Mouse (Mus musculus) ES-Bruce4 (cell line): Measurements from ENCODE around the gene Tmem80. TPM values are rescaled to one million over a fixed set of nuclear protein-coding genes. Genes with fewer than 3 reads are reported as not detected.
A peak's percentile ranks its signal among the peaks of the same experiment; 100 is the strongest.

Experiments used
- H3K27ac ChIP-seq: 2 replicates; pipeline ENCODE4 v1.5.1; 2012; ENCODE audit warnings: low read length, inconsistent platforms; ENCODE audit not compliant: insufficient read depth
- H3K27me3 ChIP-seq: 2 replicates; pipeline ENCODE4 v1.6.1; 2012; ENCODE audit warnings: mild to moderate bottlenecking, low read length, inconsistent platforms; ENCODE audit not compliant: control insufficient read depth, poor library complexity, insufficient read depth, severe bottlenecking
- H3K36me3 ChIP-seq: 2 replicates; pipeline ENCODE4 v1.6.1; 2012; ENCODE audit warnings: inconsistent platforms, mild to moderate bottlenecking, low read length, moderate library complexity; ENCODE audit not compliant: control insufficient read depth, poor library complexity, insufficient read depth, severe bottlenecking
- H3K4me1 ChIP-seq: one replicate; pipeline ENCODE4 v1.8.1; 2011; ENCODE audit warnings: low read length; ENCODE audit not compliant: control insufficient read depth, insufficient read depth
- H3K4me3 ChIP-seq: 2 replicates; pipeline ENCODE4 v1.5.1; 2011; ENCODE audit warnings: low read depth, mild to moderate bottlenecking, low read length
- H3K9ac ChIP-seq: 2 replicates; pipeline ENCODE4 v1.6.1; 2012; ENCODE audit warnings: low read depth, mild to moderate bottlenecking, inconsistent platforms; ENCODE audit not compliant: poor library complexity, severe bottlenecking
- H3K9me3 ChIP-seq: replicated peaks from 2 replicates; pipeline ENCODE4 v1.6.1; 2012; ENCODE audit warnings: mild to moderate bottlenecking, low read length, inconsistent platforms; ENCODE audit not compliant: control insufficient read depth, poor library complexity, insufficient read depth, severe bottlenecking
- CTCF ChIP-seq: IDR thresholded peaks from one replicate; pipeline ENCODE4 v1.8.1; 2011; ENCODE audit warnings: low read depth, low read length
- EP300 ChIP-seq: IDR thresholded peaks from 2 replicates; pipeline ENCODE4 v1.6.1; 2011; ENCODE audit warnings: low read depth, low read length; ENCODE audit not compliant: insufficient read depth
- POLR2A ChIP-seq: IDR thresholded peaks from one replicate; pipeline ENCODE4 v1.8.1; 2011; ENCODE audit warnings: low read length; ENCODE audit not compliant: insufficient read depth
- polyA plus RNA-seq: library from polyadenylated mRNA; stranded (reverse); fragments of >200 nt; gene quantifications from 2 replicates; pipeline ENCODE4 v1.2.4, GENCODE M21; 2011; ENCODE audit warnings: low read depth; ENCODE audit not compliant: missing spikeins, insufficient read depth, insufficient read length

The Tmem80 gene
- polyA plus RNA-seq, 1 experiment = 7.0 TPM

GRCm38 (mm10) chr7:141330706-141331105, 3.2 kb downstream of the Tmem80 start:
- no peak for TF ChIP-seq EP300
- no peaks in the 10 kb centered on the region for H3K27me3 ChIP-seq
- H3K9ac ChIP-seq = no peak overlapping the region
- H3K27ac ChIP-seq = no peak overlapping the region
- H3K4me3 ChIP-seq = no peak overlapping the region
- 0 out of 2 replicates have a peak, but pooled peaks cover 3% of the 10 kb centered on the region for H3K36me3 ChIP-seq
- peaks cover 7% of the 10 kb centered on the region for H3K4me1 ChIP-seq
- H3K9me3 ChIP-seq = no peaks in the 10 kb centered on the region

GRCm38 (mm10) chr7:141331990-141332389, 4.5 kb downstream of the Tmem80 start:
- no peaks in the 10 kb centered on the region for H3K36me3 ChIP-seq
- no peak for TF ChIP-seq EP300
- TF ChIP-seq POLR2A = no peak
- TF ChIP-seq CTCF = no peak
- H3K4me1 ChIP-seq = no peaks in the 10 kb centered on the region
- H3K9me3 ChIP-seq = no peaks in the 10 kb centered on the region
- H3K9ac ChIP-seq = no peak overlapping the region
- no peaks in the 10 kb centered on the region for H3K27me3 ChIP-seq
- no peak overlapping the region for H3K4me3 ChIP-seq
- no peak overlapping the region for H3K27ac ChIP-seq

- Histone ChIP-seq H3K4me1 (peaks cover 7% of the 10 kb centered on the region), H3K27ac (no peak overlapping the region), H3K36me3 (no peaks in the 10 kb centered on the region), H3K4me3 (no peak overlapping the region), H3K27me3 (no peaks in the 10 kb centered on the region), H3K9ac (no peak overlapping the region), H3K9me3 (no peaks in the 10 kb centered on the region)
- TF ChIP-seq CTCF (no peak), POLR2A (no peak), EP300 (no peak)
Observed at GRCm38 (mm10) chr7:141335044-141335579, 7.6 kb downstream of the Tmem80 start.

- no peaks in the 10 kb centered on the region for H3K27me3 ChIP-seq
- no peak overlapping the region for H3K9ac ChIP-seq
- H3K36me3 ChIP-seq = no peaks in the 10 kb centered on the region
- no peak overlapping the region for H3K4me3 ChIP-seq
- peaks cover 7% of the 10 kb centered on the region for H3K4me1 ChIP-seq
- TF ChIP-seq EP300 (no peak), CTCF (no peak), POLR2A (no peak)
- H3K9me3 ChIP-seq = no peaks in the 10 kb centered on the region
- no peak overlapping the region for H3K27ac ChIP-seq
Observed at GRCm38 (mm10) chr7:141335682-141336081, 8.1 kb downstream of the Tmem80 start.

GRCm38 (mm10) chr7:141336296-141336695, 8.8 kb downstream of the Tmem80 start:
- Histone ChIP-seq H3K4me1 (peaks cover 7% of the 10 kb centered on the region), H3K27ac (no peak overlapping the region)
- no peak for TF ChIP-seq POLR2A
- no peak for TF ChIP-seq EP300

GRCm38 (mm10) chr7:141337716-141338416, 10.3 kb downstream of the Tmem80 start:
- no peaks in the 10 kb centered on the region for H3K9me3 ChIP-seq
- H3K36me3 ChIP-seq = no peaks in the 10 kb centered on the region
- TF ChIP-seq POLR2A (no peak), CTCF (no peak), EP300 (no peak)
- no peaks in the 10 kb centered on the region for H3K27me3 ChIP-seq
- peaks cover 8% of the 10 kb centered on the region for H3K4me1 ChIP-seq
- H3K4me3 ChIP-seq = no peak overlapping the region
- H3K9ac ChIP-seq = peak overlapping the region; percentile 49; the same call in 1 of the 2 replicates
- H3K27ac ChIP-seq = no peak overlapping the region

More at GRCm38 (mm10) chr7:141336296-141336695, 8.8 kb downstream of the Tmem80 start:
- no peaks in the 10 kb centered on the region for H3K27me3 ChIP-seq
- H3K36me3 ChIP-seq = no peaks in the 10 kb centered on the region
- no peaks in the 10 kb centered on the region for H3K9me3 ChIP-seq
- no peak overlapping the region for H3K4me3 ChIP-seq
- no peak overlapping the region for H3K9ac ChIP-seq
